Mouse (Mus musculus) heart, embryonic 14.5 days (tissue): ENCODE data around the gene Tmem150c. TPM values are rescaled to one million over a fixed set of nuclear protein-coding genes. Genes with fewer than 3 reads are reported as not detected.

Experiments used
- ATAC-seq: fragments of 200-750 bp; cut with Nextera tagmentation; 2 replicates; pipeline ENCODE4 v1.8.0; 2017; ENCODE audit warnings: low read depth, moderate TSS enrichment; ENCODE audit not compliant: insufficient number of reproducible peaks, insufficient read depth, low FRiP score
- H3K27ac ChIP-seq, 2 experiments: fragments of 200-500 bp in 1 of 2; fragments of 300-500 bp in 1 of 2; sonication (generic) in 1 of 2; replicated peaks in 1 of 2; 2 replicates each; pipeline ENCODE4 v1.5.1; 2012 to 2014; ENCODE audit warnings: low read depth in 2 of 2, low read length in 2 of 2, control low read depth in 1 of 2, mild to moderate bottlenecking in 1 of 2, mixed read lengths in 1 of 2; ENCODE audit not compliant: control insufficient read depth in 1 of 2, insufficient read depth in 1 of 2
- H3K27me3 ChIP-seq: fragments of 300-500 bp; sonication (generic); 2 replicates; pipeline ENCODE4 v1.6.1; 2014; ENCODE audit warnings: mild to moderate bottlenecking, low read length, control low read depth; ENCODE audit not compliant: control insufficient read depth, insufficient read depth
- H3K36me3 ChIP-seq: fragments of 300-500 bp; sonication (generic); 2 replicates; pipeline ENCODE4 v1.6.1; 2014; ENCODE audit warnings: mild to moderate bottlenecking, control low read depth, low read length, mixed read lengths; ENCODE audit not compliant: control insufficient read depth, insufficient read depth
- H3K4me1 ChIP-seq, 2 experiments: fragments of 200-500 bp in 1 of 2; fragments of 300-500 bp in 1 of 2; sonication (generic) in 1 of 2; 2 replicates each; pipeline ENCODE4 v1.6.1; 2012 to 2014; ENCODE audit warnings: low read length in 2 of 2, control low read depth in 1 of 2, mixed read lengths in 1 of 2; ENCODE audit not compliant: control insufficient read depth in 2 of 2, insufficient read depth in 2 of 2
- H3K4me2 ChIP-seq: fragments of 300-500 bp; sonication (generic); 2 replicates; pipeline ENCODE4 v1.6.1; 2014; ENCODE audit warnings: mild to moderate bottlenecking, low read length
- H3K4me3 ChIP-seq, 2 experiments: fragments of 200-500 bp in 1 of 2; fragments of 300-500 bp in 1 of 2; sonication (generic) in 1 of 2; 2 replicates each; pipeline ENCODE4 v1.5.1; 2012 to 2014; ENCODE audit warnings: low read length in 2 of 2, mild to moderate bottlenecking in 2 of 2, control low read depth in 1 of 2, low read depth in 1 of 2, moderate library complexity in 1 of 2; ENCODE audit not compliant: control insufficient read depth in 1 of 2, insufficient read depth in 1 of 2
- H3K9ac ChIP-seq: fragments of 300-500 bp; sonication (generic); 2 replicates; pipeline ENCODE4 v1.6.1; 2014; ENCODE audit warnings: mild to moderate bottlenecking, low read length
- H3K9me3 ChIP-seq: fragments of 300-500 bp; sonication (generic); 2 replicates; pipeline ENCODE4 v1.6.1; 2016; ENCODE audit warnings: low read length, control low read depth; ENCODE audit not compliant: control insufficient read depth
- WGBS: fragments of 180-500 bp; shearing (Covaris S2); extraction: QIAGEN DNeasy Blood & Tissue Kit; methylation state at CpG from one replicate; pipeline ENCODE4 v1.1.7; 2014; 5-methylcytosine and 5-hydroxymethylcytosine counted together
- polyA plus RNA-seq: library from polyadenylated mRNA; unstranded; fragments of >200 nt; fragmentation: Nextera tagmentation; extraction: Ambion mirVana; gene quantifications from 2 replicates; pipeline ENCODE4 v1.2.1, GENCODE M21; 2014

Tmem150c gene
- polyA plus RNA-seq, 1 experiment from 2014 or later, result 1.2 TPM

GRCm38 (mm10) chr5:100067579-100067978, 92.0 kb downstream of the Tmem150c start:
- Histone ChIP-seq H3K36me3 (peaks cover 64% of the 10 kb centered on the region), H3K4me3 (no peak overlapping the region), H3K27ac (no peak overlapping the region), H3K9me3 (no peaks in the 10 kb centered on the region), H3K27me3 (no peaks in the 10 kb centered on the region), H3K4me1 (no peaks in the 10 kb centered on the region), H3K4me2 (no peak overlapping the region), H3K9ac (no peak overlapping the region)
- WGBS, result 87% methylated on average over 16 of the region's 16 CpGs
- ATAC-seq, result no peak

- peaks cover 66% of the 10 kb centered on the region for H3K36me3 ChIP-seq
These were observed 98.7 kb downstream of the Tmem150c start for GRCm38 (mm10) chr5:100060876-100061275.

GRCm38 (mm10) chr5:100059326-100059725, 100.3 kb downstream of the Tmem150c start:
- no peak overlapping the region for H3K4me3 ChIP-seq
- no peak overlapping the region for H3K9ac ChIP-seq
- no peak for ATAC-seq
- no peaks in the 10 kb centered on the region for H3K9me3 ChIP-seq
- H3K36me3 ChIP-seq, result peaks cover 52% of the 10 kb centered on the region
- H3K4me2 ChIP-seq, result no peak overlapping the region
- no peaks in the 10 kb centered on the region for H3K27me3 ChIP-seq
- H3K4me1 ChIP-seq, result peaks cover 16 to 22% of the 10 kb centered on the region in 2 experiments
- 75% methylated on average over 6 of the region's 6 CpGs for WGBS
- H3K27ac ChIP-seq, result no peak overlapping the region

More at GRCm38 (mm10) chr5:100060876-100061275, 98.7 kb downstream of the Tmem150c start:
- H3K9me3 ChIP-seq, result no peaks in the 10 kb centered on the region
- H3K4me1 ChIP-seq, result peaks cover 2 to 7% of the 10 kb centered on the region in 2 experiments
- no peaks in the 10 kb centered on the region for H3K27me3 ChIP-seq
- H3K4me3 ChIP-seq, result no peak overlapping the region
- ATAC-seq, result no peak
- H3K4me2 ChIP-seq, result no peak overlapping the region
- H3K9ac ChIP-seq, result no peak overlapping the region
- 94% methylated on average over 14 of the region's 14 CpGs for WGBS
- H3K27ac ChIP-seq, result no peak overlapping the region

- 84% methylated on average over 6 of the region's 6 CpGs for WGBS
- no peak overlapping the region for H3K27ac ChIP-seq
- H3K9me3 ChIP-seq, result no peaks in the 10 kb centered on the region
- no peak for ATAC-seq
- H3K9ac ChIP-seq, result no peak overlapping the region
- peaks cover 17 to 26% of the 10 kb centered on the region in 2 experiments for H3K4me1 ChIP-seq
- H3K36me3 ChIP-seq, result peaks cover 46% of the 10 kb centered on the region
- no peak overlapping the region for H3K4me3 ChIP-seq
- H3K4me2 ChIP-seq, result no peak overlapping the region
- no peaks in the 10 kb centered on the region for H3K27me3 ChIP-seq
These were observed 100.9 kb downstream of the Tmem150c start for GRCm38 (mm10) chr5:100058729-100059128.

GRCm38 (mm10) chr5:100057461-100058209, 102.0 kb downstream of the Tmem150c start:
- H3K4me3 ChIP-seq, result no peak overlapping the region
- peaks cover 37% of the 10 kb centered on the region for H3K36me3 ChIP-seq
- H3K4me2 ChIP-seq, result no peak overlapping the region
- peaks cover 19 to 26% of the 10 kb centered on the region in 2 experiments for H3K4me1 ChIP-seq
- H3K27me3 ChIP-seq, result no peaks in the 10 kb centered on the region
- H3K27ac ChIP-seq, result no peak overlapping the region
- WGBS, result 86% methylated on average over 14 of the region's 15 CpGs
- ATAC-seq, result no peak
- H3K9ac ChIP-seq, result no peak overlapping the region
- H3K9me3 ChIP-seq, result no peaks in the 10 kb centered on the region

- Histone ChIP-seq H3K4me1 (peaks cover 19 to 26% of the 10 kb centered on the region in 2 experiments), H3K27me3 (no peaks in the 10 kb centered on the region), H3K4me3 (no peak overlapping the region), H3K9ac (no peak overlapping the region), H3K9me3 (no peaks in the 10 kb centered on the region), H3K36me3 (peaks cover 20% of the 10 kb centered on the region), H3K27ac (no peak overlapping the region), H3K4me2 (no peak overlapping the region)
- WGBS, result 43% methylated on average over 5 of the region's 5 CpGs
- ATAC-seq, result no peak
These were observed 103.7 kb downstream of the Tmem150c start for GRCm38 (mm10) chr5:100055866-100056369.

- WGBS, result 48% methylated on average over 11 of the region's 11 CpGs
- Histone ChIP-seq H3K27ac (peak overlapping the region; percentile 35 to 39; a peak in 3 of 4 replicates), H3K4me1 (peaks cover 19 to 26% of the 10 kb centered on the region in 2 experiments), H3K9ac (no peak overlapping the region), H3K36me3 (peaks cover 11% of the 10 kb centered on the region), H3K4me2 (no peak overlapping the region), H3K27me3 (no peaks in the 10 kb centered on the region), H3K4me3 (no peak overlapping the region), H3K9me3 (no peaks in the 10 kb centered on the region)
- no peak for ATAC-seq
These were observed 104.6 kb downstream of the Tmem150c start for GRCm38 (mm10) chr5:100054807-100055547.
